Mouse (Mus musculus): ENCODE measurements around the gene Tm2d1.

GRCm38 (mm10) chr4:98322223-98322622, 60.9 kb downstream of the Tm2d1 start:
- peak; percentile 97 for TF ChIP-seq CTCF (IDR thresholded peaks at IDR 0.05; ENCODE audit: borderline replicate concordance, insufficient read depth, low read length)
- TF ChIP-seq POLR2A (IDR thresholded peaks at IDR 0.05; ENCODE audit: low read depth, low read length): peak; percentile 45; the same call in 1 of the 2 replicates
